Mouse (Mus musculus) effector memory CD4-positive, alpha-beta T cell, adult 7 months (primary cell): ENCODE data around the gene Gm8005. TPM values are rescaled to one million over a fixed set of nuclear protein-coding genes. Genes with fewer than 3 reads are reported as not detected.

Source experiments
- polyA plus RNA-seq: library from polyadenylated mRNA; unstranded; fragments of 100-300 nt; shearing (Covaris generic); gene quantifications from one replicate; pipeline ENCODE4 v1.2.1, GENCODE M21; 2017

Gm8005 gene
- polyA plus RNA-seq = not detected

DNA sequence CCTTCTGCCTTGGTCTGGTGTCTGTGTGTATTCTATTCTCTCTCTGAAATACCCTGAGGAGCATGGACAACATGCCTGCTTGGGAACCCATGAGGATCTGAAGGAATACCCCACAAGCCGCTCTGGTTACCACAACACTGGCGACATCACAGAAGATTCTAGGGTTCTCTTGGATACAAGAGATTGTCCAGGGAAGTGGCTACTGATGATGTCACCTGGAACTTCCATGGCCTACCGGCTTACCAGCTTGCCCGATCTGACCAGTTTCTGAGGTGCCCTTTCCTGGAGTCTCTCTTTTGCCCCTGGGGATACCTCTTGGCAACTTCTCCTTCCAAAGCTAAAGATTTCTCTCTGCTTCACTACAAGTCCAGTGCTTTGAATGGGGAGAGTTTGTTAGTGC lies at the start of gene Gm8005:
Gene Gm8005, minus strand, starts transcription at position 101 of the 400 bp plus-strand sequence.

GRCm38 (mm10) chr14:42463581-42463980 lies 24.1 kb upstream of the Gm8005 start, which contains the start of gene Gm8011:
Gene Gm8011 (plus strand): TSS chr14:42463881.

Other genes starting within 250 kb of the Gm8005 start
- not detected for gene Gm3573, start 248.9 kb downstream of the Gm8005 start, polyA plus RNA-seq
- not detected for gene Gm17026, start 179.6 kb downstream of the Gm8005 start, polyA plus RNA-seq
- gene Gm9611, start 142.3 kb downstream of the Gm8005 start, polyA plus RNA-seq = not detected
- gene Gm7995, start 129.5 kb downstream of the Gm8005 start, polyA plus RNA-seq = not detected
- 0.24 TPM for gene Gm8011, start 24.2 kb upstream of the Gm8005 start, polyA plus RNA-seq
- not detected for gene Gm8020, start 62.7 kb upstream of the Gm8005 start, polyA plus RNA-seq
- not detected for gene Gm8024, start 84.6 kb upstream of the Gm8005 start, polyA plus RNA-seq
- gene Gm17124, start 160.2 kb upstream of the Gm8005 start, polyA plus RNA-seq = not detected
- not detected for gene Gm3633, start 202.2 kb upstream of the Gm8005 start, polyA plus RNA-seq
- gene Gm10378, start 216.3 kb upstream of the Gm8005 start, polyA plus RNA-seq = not detected